Mouse (Mus musculus) spleen, adult 2 months (tissue): Measurements from ENCODE around the gene 1700042G07Rik.

Experiments used
- CTCF ChIP-seq: fragments of 200-500 bp; IDR thresholded peaks from 2 replicates; pipeline ENCODE4 v1.5.1; 2011; ENCODE audit warnings: mild to moderate bottlenecking, inconsistent platforms; ENCODE audit not compliant: insufficient read depth, insufficient read length, insufficient replicate concordance; ENCODE audit errors: extremely low read depth
- POLR2A ChIP-seq: fragments of 200-500 bp; IDR thresholded peaks from 2 replicates; pipeline ENCODE4 v1.6.1; 2011; ENCODE audit warnings: low read depth, low read length, inconsistent platforms

DNA sequence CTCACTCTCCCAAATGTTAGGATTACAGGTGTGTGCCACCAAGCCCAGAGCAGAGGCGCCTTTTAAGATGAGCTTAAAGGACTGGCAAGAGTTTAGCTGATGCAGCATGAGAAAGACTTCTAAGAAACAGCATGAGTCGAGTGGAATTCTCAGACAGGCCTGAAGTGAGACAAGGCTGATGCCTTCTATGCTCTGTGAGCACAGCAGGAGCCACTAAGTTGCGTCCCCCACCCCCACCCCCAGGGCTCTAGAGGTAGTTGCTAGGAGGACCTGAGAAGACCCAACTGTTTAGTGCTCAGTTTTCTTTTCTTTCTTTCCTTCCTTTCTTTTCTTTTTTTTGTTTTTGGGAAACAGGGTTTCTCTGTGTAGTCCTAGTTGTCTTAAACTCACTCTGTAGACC, 8.9 kb downstream of the 1700042G07Rik start:
- TF ChIP-seq CTCF (no peak), POLR2A (no peak)
